Mouse (Mus musculus): ENCODE results near the gene 2410131K14Rik. TPM values are rescaled to one million over a fixed set of nuclear protein-coding genes. Genes with fewer than 3 reads are reported as not detected.

The 2410131K14Rik gene
- total RNA-seq, 2 experiments from 2014 or later, result 13.3 to 14.9 TPM

DNA sequence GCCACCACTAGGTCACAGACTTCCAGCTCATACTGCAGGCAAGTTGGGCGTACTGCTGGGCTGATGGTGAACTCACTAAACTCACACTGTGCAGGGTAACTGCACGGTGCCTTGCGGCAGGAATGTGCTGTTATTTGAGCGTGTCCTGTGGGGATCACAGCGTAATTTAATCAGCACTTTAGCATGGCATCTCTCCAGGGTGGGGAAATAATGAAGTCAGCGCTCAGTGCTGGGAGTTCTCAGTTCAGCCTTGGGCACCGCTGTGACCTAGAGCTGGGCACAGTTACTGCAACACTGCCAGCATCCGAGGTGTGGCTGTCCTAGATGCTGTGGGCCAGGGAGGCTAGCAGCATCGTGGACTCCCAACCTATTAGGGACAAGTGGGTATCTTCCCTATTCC lies 19.3 kb downstream of the 2410131K14Rik start:
- Histone ChIP-seq H3K4me3 (no peak overlapping the region), H3K27ac (no peak overlapping the region)
- DNase-seq (ENCODE audit: extremely low spot score in 1 of 2, low spot score in 2 of 2), result no peak
- intact Hi-C loops (cut with DNase I), result no loop called here
- TF ChIP-seq CTCF (IDR thresholded peaks at IDR 0.05), result no peak

DNA sequence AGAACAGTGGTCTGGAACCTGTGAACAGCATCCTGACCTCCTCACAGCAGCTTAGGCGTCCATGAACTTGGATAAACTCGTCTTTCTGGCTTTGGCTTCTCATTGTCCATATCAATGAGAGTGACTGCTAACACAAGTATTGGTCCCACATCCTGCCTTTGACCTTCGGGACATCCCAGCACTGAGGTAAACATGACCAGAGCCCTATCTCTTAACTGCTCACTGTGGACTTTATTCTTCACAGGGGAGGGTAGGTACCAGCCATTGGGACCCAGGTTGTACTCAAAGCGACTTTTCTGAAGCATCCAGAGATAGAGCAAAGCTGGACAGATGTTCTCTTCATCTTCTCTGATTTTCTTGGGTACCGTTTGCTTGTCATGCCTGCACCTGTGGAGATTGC lies 20.3 kb downstream of the 2410131K14Rik start:
- intact Hi-C loops (cut with DNase I), result loop anchor here (5.0 kb wide), 2 partner anchors 62 to 392 kb away; no protein-coding TSS in a partner anchor
- no peak for TF ChIP-seq CTCF (IDR thresholded peaks at IDR 0.05)
- Histone ChIP-seq H3K27ac (no peak overlapping the region), H3K4me3 (no peak overlapping the region)
- no peak for DNase-seq (ENCODE audit: extremely low spot score in 1 of 2, low spot score in 2 of 2)

DNA sequence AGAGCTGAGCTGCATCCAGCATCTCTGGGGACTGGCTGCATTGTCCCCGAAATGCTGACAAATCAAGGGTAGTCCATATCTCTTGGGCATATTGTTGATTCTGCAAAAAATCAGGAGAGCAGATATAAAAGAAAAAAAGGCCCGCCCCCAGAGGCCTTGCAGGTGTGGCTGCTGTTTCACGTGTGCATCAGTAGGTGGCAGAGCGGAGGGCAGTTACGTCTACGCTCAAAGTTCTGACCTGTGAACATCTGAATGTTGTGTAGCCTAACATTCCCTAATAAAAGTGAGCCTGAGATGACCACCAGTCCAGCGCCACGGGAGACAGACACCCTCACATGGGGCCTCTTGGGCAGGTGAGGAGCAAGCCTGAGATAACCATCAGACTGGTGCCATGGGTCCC lies 21.3 kb downstream of the 2410131K14Rik start:
- DNase-seq (ENCODE audit: extremely low spot score in 1 of 2, low spot score in 2 of 2), result no peak
- intact Hi-C loops (cut with DNase I), result loop anchor here (5.0 kb wide), 2 partner anchors 61 to 391 kb away; no protein-coding TSS in a partner anchor
- H3K4me3 ChIP-seq, result no peak overlapping the region
- no peak overlapping the region for H3K27ac ChIP-seq
- peak; percentile 54 for TF ChIP-seq CTCF (IDR thresholded peaks at IDR 0.05)

DNA sequence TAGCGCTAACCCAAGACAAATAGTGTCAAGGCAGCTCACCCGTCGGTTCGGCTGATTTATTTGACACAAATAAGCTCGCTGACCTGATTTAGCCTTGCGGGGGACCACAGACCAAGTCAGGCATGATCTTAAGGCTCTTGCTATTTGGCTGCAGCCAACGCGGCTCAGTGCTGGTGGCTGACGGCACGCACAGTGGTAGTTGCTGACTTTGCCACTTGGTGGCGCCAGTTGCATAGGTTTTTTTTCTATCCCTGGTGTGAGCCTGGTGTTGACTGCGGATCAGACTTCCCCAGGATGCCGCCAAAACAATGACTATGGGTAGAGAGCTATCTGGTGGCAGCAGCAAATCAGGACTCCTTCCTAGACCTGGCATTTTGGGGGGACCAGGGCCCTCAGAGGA lies 24.0 kb downstream of the 2410131K14Rik start:
- DNase-seq (ENCODE audit: extremely low spot score in 1 of 2, low spot score in 2 of 2), result peak; percentile 86 to 93
- peak; percentile 93 for TF ChIP-seq CTCF (IDR thresholded peaks at IDR 0.05)
- H3K4me3 ChIP-seq, result peak overlapping the region; percentile 27; the same call in 1 of the 2 replicates
- intact Hi-C loops (cut with DNase I), result loop anchor here (2.0 to 5.0 kb wide), 4 partner anchors 58 to 494 kb away; no protein-coding TSS in a partner anchor
- H3K27ac ChIP-seq, result no peak overlapping the region

DNA sequence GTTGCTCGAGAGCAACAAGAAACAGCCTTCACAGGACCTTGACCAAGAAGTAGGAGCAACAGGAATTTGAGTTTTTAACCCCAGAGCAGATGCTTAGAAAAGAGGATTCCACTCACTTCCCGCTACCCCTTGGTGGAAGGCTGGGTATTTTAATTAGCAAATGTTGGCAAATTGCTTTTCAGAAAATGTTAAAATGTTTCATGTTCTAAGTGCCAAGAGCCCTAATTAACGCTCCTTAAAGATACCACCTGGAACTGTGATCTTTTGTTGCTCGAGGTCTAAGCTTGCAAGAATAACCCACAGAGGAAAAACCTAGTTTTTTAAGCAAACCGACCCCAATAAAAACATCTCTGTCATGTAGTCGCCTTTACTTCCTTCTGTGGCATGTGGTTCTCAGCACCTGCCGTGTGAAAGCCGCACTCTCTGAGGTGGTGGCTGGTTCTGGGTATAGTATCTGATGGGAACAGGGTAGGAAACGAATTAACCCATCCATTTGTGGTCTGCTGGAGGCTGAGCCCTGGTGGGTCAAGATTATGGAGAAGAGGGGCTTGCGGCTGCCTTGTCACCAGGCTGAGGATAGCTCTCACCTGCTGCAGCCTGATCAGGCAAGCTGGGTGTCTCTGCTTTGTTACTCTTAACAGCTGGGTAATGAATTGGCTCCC lies 26.6 kb downstream of the 2410131K14Rik start:
- Histone ChIP-seq H3K27ac (no peak overlapping the region), H3K4me3 (no peak overlapping the region)
- intact Hi-C loops (cut with DNase I), result loop anchor here (5.0 to 10.0 kb wide), 2 partner anchors 153 to 286 kb away; no protein-coding TSS in a partner anchor
- TF ChIP-seq CTCF (IDR thresholded peaks at IDR 0.05), result no peak
- DNase-seq (ENCODE audit: extremely low spot score in 1 of 2, low spot score in 2 of 2), result no peak

DNA sequence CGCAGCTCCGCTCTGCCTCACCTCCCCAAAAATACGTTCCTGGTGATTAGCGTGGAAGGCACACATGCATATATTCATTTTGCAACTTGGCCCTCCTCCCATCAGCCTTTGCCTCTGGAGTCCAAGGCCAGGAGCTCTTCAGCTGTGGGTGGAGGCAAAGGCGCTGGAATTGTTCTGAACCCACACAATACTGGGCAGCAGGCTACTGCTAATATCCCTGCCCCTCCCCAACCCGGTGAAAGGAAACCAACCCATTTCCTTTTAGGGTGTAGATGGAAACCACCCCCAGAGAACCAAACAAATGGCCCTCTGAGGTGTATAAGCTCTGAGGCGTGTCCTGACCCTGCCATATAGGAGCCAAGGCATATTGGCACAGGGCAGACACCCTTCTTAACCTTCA lies 28.4 kb downstream of the 2410131K14Rik start:
- TF ChIP-seq CTCF (IDR thresholded peaks at IDR 0.05), result no peak
- intact Hi-C loops (cut with DNase I), result loop anchor here (5.0 to 10.0 kb wide), 2 partner anchors 151 to 284 kb away; no protein-coding TSS in a partner anchor
- Histone ChIP-seq H3K27ac (no peak overlapping the region), H3K4me3 (no peak overlapping the region)
- no peak for DNase-seq (ENCODE audit: extremely low spot score in 1 of 2, low spot score in 2 of 2)

DNA sequence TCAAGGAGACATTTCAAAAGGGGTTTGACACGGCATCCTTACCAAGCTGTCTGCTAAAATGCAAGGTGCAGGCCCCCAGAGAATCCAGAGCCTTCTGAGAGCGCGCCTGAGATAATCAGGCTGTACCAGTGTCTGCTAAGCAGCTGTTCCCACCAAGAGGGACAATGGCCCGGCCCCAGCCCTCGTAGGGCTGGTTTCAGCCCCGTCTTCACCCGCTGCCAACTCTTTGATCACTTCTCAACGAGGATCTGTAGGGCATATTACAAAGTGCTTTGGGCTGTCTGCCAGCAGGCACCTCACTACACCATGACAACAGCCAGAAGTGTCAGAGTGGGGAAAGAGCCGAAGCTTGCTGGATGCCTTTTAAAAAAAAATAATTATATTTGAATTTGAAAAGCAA lies 29.5 kb downstream of the 2410131K14Rik start:
- H3K4me3 ChIP-seq, result no peak overlapping the region
- no peak for TF ChIP-seq CTCF (IDR thresholded peaks at IDR 0.05)
- DNase-seq (ENCODE audit: extremely low spot score in 1 of 2, low spot score in 2 of 2), result no peak
- intact Hi-C loops (cut with DNase I), result loop anchor here (5.0 to 10.0 kb wide), 2 partner anchors 150 to 283 kb away; no protein-coding TSS in a partner anchor
- H3K27ac ChIP-seq, result no peak overlapping the region

DNA sequence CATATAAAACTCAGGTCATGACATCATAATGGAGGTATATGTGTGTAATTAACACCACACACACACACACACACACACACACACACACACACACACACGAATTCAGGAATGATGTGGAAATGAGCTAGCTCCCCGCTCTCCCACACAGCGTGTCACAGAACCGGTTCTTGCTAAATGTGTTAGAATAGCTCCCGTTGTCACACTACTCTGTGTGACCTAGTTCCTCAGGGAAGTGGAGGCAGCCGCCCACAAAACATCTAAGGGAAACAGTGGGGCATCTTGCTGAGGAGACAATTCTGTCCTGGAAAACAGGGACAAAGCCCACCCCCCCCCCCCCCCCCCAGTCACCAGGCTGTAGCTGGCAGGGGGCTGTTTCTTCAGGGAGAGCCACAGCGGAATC lies 31.3 kb downstream of the 2410131K14Rik start:
- Histone ChIP-seq H3K4me3 (no peak overlapping the region), H3K27ac (no peak overlapping the region)
- no peak for TF ChIP-seq CTCF (IDR thresholded peaks at IDR 0.05)
- intact Hi-C loops (cut with DNase I), result loop anchor here (5.0 to 10.0 kb wide), 2 partner anchors 41 to 149 kb away; no protein-coding TSS in a partner anchor
- DNase-seq (ENCODE audit: extremely low spot score in 1 of 2, low spot score in 2 of 2), result peak in 1 of 2 experiments; percentile 53

DNA sequence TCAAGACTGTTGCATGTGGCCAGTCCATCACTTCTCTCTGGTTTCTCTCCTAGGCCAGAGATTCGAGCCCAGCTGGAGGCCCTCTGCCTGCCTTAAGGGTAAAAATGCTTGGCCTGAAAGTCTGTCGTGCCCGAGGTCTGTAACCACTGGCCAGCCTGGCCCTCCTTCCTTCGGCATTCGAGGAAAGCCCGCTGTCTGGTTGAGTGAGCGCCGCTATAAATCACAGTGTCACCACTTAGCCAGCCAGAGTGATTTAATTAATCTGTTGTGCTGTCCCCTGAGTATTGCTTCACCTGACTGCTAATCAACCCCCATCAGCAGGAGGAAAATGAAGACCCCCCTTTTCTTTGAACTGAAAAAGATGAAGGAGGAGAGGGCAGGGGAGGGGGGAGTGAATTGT lies 31.7 kb downstream of the 2410131K14Rik start:
- intact Hi-C loops (cut with DNase I), result loop anchor here (5.0 to 10.0 kb wide), 2 partner anchors 41 to 148 kb away; no protein-coding TSS in a partner anchor
- Histone ChIP-seq H3K4me3 (no peak overlapping the region), H3K27ac (no peak overlapping the region)
- TF ChIP-seq CTCF (IDR thresholded peaks at IDR 0.05), result no peak
- no peak for DNase-seq (ENCODE audit: extremely low spot score in 1 of 2, low spot score in 2 of 2)

DNA sequence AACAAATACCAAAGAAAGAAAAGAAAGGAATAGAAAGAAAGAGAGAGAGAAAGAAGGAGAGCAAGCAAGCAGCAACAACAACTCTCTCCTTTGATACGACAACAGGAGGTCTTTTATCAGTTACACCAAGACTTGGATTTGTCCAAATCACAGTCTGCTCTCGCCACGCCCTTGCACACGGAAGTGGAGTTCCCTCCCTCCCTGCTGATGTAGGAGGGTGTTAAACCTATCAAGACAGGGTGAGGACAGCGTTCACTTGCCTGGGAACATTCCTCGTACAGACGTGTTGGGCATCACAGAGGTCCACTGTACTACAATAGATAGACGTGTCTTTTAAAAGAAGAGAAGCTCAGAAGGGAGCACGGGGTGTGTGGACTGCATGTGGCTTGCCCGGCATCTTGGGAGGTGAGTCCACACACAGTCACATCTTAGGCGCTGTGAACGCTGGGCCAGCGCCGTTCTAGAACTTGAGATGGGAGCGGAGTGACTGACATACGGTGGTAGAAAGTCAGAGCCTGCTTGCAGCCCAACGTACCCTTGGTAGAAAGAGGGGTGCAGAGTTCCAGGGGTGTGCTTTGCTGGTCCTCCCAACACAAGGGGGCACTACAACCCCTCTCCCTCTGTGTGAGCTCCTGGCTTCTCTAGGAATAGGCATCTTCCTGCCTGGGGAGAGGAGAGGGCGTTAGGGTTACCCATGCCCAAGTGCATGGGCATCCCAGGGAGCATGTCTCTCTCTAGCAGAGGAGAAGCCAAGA lies 32.9 kb downstream of the 2410131K14Rik start:
- intact Hi-C loops (cut with DNase I), result loop anchor here (5.0 to 10.0 kb wide), 2 partner anchors 39 to 147 kb away; no protein-coding TSS in a partner anchor
- no peak; the same call in 1 of the 2 replicates for TF ChIP-seq CTCF (IDR thresholded peaks at IDR 0.05)
- Histone ChIP-seq H3K4me3 (no peak overlapping the region), H3K27ac (no peak overlapping the region)
- no peak for DNase-seq (ENCODE audit: extremely low spot score in 1 of 2, low spot score in 2 of 2)

DNA sequence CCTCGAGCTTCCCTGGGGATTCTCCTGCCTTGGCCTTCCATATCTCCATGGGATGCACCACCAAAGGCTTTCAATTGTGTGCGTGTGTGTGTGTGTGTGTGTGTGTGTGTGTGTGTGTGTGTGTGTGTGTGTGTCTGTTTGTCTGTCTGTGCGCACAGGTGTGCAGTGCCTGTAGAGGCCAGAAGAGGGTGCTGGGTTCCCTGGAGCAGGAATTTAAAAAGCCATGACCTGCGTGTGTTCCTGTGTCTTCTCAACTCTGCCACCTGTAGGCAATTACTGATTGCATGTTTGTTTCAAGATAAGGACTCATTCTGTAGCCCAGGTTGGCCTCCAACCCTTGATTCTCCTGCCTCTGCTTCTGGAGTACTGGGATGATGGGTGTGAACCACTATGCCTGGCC lies 46.4 kb downstream of the 2410131K14Rik start:
- intact Hi-C loops (cut with DNase I), result no loop called here
- no peak for DNase-seq (ENCODE audit: extremely low spot score in 1 of 2, low spot score in 2 of 2)
- Histone ChIP-seq H3K27ac (no peak overlapping the region), H3K4me3 (no peak overlapping the region)
- TF ChIP-seq CTCF (IDR thresholded peaks at IDR 0.05), result no peak

DNA sequence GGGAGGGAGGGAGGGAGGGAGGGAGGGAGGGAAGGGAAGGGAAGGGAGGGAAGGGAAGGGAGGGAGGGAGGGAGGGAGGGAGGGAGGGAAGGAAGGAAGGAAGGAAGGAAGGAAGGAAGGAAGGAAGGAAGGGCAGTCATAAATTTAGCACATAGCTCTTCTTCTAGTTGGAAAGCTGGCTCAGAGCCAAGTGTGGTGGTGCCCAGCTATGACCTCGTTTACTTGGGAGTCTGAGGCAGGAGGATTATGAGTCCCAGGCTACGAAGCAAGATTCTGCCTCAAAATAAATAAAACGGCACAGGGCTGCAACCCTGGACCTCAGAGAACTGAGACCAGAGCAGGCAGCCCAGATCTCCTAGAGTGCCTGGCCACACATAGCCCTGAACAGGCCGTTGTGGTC lies 47.4 kb downstream of the 2410131K14Rik start:
- no peak for TF ChIP-seq CTCF (IDR thresholded peaks at IDR 0.05)
- intact Hi-C loops (cut with DNase I), result no loop called here
- DNase-seq (ENCODE audit: extremely low spot score in 1 of 2, low spot score in 2 of 2), result no peak
- Histone ChIP-seq H3K27ac (no peak overlapping the region), H3K4me3 (no peak overlapping the region)
